Mouse (Mus musculus) olfactory bulb, adult 2 months (tissue): ENCODE measurements around the gene Avpi1.
A peak's percentile ranks its signal among the peaks of the same experiment; 100 is the strongest.

ENCODE experiments used
- CTCF ChIP-seq: fragments of 200-500 bp; IDR thresholded peaks from 2 replicates; pipeline ENCODE4 v1.5.1; 2012; ENCODE audit warnings: low read depth, mild to moderate bottlenecking, low read length, moderate library complexity; ENCODE audit not compliant: insufficient read depth
- POLR2A ChIP-seq: fragments of 200-500 bp; IDR thresholded peaks from 2 replicates; pipeline ENCODE4 v1.6.1; 2012; ENCODE audit warnings: mild to moderate bottlenecking, low read depth, low read length, moderate library complexity; ENCODE audit not compliant: insufficient read depth

GRCm38 (mm10) chr19:42086166-42086565 is 42.7 kb downstream of the Avpi1 start, which contains the start of gene Morn4:
- TF ChIP-seq CTCF, result no peak
- TF ChIP-seq POLR2A, result 0 out of 2 replicates have a peak, but pooled peaks have one; percentile 40
